Mouse (Mus musculus) MEL-GATA-1-ER (cell line): ENCODE measurements at regions not wholly inside any gene's neighbourhood (a gene's known extent, or its start where the extent isn't known, plus 50 kb on each side); places are given as distances from the start of the nearest gene placed in this dataset.
"Not testable (repeated sequence)": the region's sequence is repeated elsewhere in the genome, so short reads cannot be mapped to it uniquely, and the experiment has no call there.

ENCODE experiments used
- DNase-seq: peaks from one replicate; pipeline ENCODE4 v3.0.0-alpha.2; 2012; ENCODE audit warnings: low read depth; ENCODE audit errors: extremely low read depth

DNA sequence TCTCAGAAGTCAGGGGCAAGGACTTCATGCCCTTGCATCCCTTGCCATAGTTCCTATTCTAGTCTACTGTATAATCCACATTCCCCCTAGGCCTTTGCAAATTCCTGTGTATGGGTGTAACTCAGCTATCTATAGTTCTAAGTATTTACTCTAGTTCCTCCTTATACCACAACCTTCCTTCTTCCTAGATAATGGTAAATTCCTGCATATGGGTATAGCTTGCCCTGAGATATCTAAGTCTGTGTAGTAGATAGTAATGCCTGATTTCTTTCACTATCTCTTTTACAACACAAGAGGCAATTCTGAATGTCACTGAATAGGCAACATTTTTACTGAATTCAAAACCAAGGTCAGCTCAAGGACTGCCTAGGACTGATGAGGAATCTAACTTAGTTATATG, 1000.2 kb downstream of the Kcnt2 start:
- not testable (repeated sequence) for DNase-seq

DNA sequence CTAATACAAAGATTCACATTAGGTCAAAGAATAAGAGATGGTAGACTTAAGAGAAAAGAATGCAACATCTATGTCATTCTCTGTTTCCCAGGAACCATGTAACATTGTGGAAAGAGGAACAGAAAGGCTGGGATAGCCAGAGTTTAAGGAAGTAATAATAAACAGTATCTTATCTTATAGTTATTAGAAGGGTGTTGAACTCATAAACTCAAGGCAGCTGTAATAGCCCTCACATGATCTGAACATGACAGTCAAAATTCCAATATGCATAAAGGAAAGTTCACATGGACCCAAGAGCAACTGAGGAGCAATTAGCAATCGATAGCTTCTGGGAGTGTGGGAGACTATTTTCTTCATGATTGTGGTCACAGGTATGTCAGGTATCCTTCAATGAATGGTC, 1028.8 kb downstream of the Kcnt2 start:
- DNase-seq: no peak

DNA sequence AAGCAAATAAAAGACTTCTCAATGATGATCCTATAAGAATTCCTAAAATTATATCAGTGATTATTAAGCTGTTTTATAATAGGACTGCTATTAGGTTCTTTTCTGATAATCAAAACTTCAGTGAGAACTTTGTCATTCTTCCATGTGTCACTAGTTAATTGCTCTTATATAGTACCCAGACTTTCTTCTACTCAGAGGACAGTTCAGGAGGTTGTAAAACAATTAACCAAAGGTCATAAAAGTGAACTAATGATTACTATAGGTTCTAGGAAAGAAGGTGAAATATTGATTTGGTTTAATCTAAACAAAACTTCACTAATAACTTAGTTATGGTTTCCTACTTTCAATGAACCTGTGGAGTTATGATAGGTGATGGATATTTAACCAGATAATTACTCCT, 1035.6 kb downstream of the Kcnt2 start:
- no peak for DNase-seq

DNA sequence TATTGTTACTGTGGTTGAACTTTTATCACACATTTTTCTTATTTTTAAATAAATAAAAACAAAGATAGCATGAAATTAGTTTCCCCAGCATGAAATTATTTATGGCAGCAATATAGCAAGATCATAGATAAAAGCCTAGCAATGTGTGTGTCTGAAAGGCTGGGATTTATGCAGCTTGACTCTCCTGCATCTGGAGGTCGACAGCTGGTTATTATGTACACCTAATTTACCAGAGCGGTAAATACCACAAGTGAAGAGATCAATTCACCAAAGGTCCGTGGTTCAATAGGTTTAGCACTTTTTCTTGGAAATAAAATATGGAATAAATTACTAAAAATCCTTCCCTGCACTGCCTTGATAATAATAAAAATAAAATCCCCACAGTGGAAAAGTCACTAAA, 1077.0 kb downstream of the Kcnt2 start:
- DNase-seq: no peak

DNA sequence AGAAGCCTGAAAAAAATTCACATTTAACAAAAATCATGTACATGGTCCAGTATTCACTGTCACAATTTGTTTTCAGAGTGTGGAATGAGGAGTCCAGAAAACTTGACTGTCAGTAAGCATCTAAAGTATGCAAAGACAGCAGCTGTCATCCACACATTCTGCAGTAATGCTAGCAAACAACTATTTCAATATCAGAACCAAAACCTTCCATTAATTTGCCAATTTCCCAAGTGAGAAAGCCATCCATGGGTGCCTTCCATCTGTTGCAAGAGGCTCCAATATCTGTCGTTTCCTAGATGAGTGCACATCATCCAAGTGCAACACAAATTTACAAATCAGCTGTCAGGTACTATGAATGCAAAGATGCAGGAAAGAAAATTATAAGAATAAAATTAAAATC, 1092.1 kb downstream of the Kcnt2 start:
- no peak for DNase-seq

DNA sequence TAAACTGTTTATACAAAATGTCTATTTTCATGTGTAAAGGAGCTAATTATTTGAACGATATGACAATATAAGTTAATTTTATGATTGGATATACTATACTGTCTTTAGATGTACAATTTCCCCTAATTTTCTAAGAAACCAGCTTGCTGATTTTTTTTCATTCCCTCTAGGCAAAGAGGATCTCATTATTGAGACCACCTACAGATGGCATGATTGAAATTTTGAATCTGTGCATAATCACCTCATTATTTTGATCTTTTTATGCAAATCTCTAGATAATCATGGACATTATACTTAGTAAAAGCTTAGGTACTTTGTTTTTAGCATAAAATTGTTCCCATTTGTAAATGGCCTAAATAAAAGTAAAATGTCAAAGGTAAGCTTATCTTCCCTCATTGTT, 1123.5 kb downstream of the Kcnt2 start:
- no peak for DNase-seq

DNA sequence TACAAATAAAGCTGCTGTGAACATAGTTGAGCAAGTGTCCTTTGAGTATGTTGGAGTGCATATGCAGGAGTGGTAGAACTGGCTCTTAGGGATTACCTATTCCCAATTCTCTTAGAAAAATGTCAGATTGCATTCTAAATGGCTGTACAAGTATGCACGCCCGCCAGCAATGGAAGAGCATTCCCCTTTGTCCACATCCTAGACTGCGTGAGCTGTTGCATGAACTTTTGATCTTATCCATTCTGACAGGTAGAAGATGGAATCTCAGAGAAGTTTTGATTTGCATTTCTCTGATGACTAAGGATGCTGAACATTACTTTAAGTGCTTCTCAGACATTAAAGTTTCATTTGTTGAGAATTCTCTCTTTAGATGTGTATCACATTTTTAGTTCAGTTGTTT, 1130.0 kb downstream of the Kcnt2 start:
- DNase-seq: no peak

DNA sequence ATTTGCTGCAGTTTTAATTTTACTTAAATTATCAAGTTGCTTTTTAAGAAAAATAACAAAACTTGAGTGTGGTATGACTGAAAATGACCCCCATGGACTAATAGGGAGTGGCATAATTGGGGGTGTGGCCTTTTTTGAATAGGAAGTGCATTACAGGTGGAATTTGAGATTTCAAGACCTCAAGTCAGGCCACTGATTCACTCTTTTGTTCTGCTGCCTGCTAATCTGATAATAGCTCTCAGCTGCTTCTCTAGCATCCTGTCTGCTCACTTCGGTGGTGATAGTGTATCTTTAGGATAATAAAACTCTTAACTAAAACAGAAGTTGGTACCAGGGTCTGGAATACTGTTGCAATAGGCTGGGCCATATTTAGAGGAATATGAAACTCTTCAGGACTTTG, 1155.4 kb downstream of the Kcnt2 start:
- no peak for DNase-seq

DNA sequence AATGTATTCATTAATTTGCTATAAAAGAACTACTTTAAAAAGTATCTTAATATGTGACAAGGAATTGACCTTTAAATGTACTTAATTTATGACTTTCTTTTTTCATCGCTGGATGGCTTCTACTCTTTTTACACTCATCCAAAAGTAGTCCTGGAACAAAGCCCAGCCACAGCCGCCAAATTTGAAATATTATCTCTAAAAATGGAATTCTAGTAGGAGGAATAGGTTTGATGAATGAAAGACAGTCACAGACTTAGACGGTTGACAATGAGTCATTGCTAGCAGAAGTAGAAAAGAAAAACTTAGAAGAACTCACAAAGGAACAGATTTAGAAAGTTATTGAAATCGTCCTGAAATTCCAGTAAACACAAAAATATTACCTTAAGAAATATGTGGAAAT, 1183.7 kb downstream of the Kcnt2 start:
- no peak for DNase-seq

DNA sequence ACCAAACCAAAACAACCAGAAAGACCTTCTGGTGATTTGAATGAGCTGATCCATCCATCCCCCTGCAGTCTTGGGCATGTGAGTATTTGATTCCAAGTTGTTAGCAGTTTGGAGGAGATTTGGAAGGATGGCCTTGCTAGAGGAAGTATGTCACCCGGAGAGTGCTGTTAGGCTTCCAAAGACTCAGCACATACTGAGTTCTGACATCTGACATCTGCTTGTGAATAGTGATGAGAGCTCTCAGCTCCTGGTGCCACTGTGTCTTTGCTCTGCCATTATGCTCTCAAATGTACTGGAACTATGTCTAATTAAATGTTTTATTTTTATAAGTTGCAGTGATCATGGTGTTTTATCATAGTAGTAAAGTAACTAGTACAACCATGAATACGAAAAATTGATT, 1184.2 kb downstream of the Kcnt2 start:
- no peak for DNase-seq

DNA sequence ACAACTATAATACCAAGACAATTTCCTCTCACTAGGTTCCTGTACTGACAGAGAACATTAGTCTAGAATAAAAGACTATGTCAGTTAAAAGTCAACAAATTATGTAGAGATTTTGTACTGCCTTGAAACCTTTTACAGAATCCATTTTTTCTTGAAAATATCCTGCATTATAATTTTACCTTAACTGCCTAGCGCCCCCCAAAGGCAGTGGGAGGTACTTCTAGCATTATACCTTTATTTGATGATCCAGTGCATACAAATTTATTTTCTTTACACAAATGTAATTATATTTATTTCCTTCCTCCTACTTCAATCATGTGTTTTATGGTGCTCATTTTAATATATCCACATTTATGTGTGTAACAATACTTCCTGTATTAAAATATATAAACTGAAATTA, 1189.5 kb downstream of the Kcnt2 start:
- DNase-seq: peak; percentile 9

DNA sequence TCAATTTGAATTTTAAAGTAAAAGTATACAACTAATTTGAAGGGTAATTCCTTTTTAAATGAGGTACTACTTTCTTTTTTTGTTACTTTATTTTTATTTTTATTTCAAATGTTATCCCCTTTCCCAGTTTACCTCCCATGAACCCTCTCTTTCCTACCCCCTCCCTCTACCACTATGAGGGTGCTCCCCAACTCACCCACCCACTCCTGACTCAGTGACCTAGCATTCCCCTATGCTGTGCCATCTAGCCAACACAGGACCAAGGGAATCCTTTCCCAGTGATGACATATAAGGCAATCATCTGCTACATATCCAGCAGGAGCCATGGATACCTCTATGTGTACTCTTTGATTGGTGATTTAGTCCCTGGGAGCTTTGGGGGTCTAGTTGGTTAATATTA, 1194.3 kb downstream of the Kcnt2 start:
- DNase-seq: no peak

DNA sequence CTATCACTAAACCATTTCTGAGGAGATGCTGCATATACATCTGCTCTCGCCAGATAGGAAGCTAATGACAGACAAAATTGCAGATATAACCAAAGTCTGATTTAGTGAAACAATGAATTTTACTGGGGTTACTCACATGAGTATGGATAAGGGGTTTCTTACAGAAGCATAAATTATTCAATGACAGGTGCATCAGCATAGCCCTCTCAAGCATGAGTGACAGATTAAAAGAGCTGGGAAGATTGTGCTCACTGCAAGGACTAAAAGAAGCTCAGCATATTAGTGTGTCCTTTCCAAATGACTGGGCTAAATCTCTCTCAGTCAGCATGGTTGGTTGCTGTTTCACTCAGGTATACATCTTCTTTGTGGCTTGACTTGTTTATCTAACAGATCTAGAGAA, 1205.0 kb downstream of the Kcnt2 start:
- no peak for DNase-seq

DNA sequence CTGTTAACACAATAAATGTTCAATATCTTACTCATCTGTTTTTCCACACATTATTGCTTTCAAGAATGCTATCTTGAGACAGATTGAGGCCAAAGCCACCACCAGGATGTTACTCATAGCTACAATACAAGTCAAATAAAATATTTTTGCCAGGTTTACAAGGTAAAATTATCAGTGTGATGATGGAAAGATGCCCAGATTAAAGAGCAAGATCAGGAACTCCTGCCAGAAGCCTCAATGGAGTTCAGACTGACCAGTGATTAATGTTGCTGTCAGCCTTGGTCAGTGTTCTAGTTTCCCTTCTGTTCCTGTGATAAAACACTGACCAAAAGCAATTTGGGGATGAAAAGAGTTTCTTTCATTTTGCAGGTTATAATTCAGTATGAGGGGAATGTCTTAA, 1218.6 kb downstream of the Kcnt2 start:
- DNase-seq: no peak
